Mouse (Mus musculus): ENCODE measurements around the gene Mas1. TPM values are rescaled to one million over a fixed set of nuclear protein-coding genes. Genes with fewer than 3 reads are reported as not detected.

Mas1 gene
- total RNA-seq (2023): not detected

GRCm38 (mm10) chr17:12868043-12868442, at the start of gene Mas1:
Gene Mas1 (minus strand): TSS chr17:12868143.

DNA sequence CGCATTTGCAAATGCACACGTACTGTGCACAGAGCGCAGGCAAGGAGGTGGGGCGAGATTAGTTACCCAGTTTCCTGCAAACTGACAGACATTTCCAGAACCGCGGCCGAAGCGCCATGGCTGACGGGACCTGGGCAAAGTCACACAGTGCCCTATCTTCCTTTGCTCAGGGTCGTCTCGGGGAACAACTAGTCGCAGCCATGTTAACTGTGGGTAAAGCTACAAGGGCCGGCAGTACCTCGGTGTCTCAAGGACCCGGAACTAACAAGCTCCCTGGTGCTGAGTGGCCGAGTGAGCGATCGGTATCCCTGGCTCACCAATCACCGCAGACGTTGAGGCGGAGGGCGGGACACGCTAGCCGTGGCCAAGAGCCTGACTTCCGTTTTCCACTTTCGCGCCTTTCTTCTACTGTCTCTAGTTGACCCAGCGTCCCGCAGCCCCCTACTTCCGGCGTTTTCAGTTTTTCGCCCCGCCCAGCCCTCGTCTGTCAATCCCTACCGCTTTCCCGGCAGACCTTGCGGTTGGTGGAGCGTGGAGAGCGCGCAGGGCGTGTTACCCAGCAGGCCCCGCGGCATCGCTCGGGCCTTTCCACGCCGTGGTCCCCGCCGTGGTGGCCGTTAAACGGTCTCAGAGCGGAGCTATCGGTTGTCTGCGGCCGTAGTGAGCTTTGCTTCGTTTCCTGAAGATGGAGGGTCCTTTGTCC, 48.1 kb upstream of the Mas1 start, which contains the start of gene Mrpl18:
Gene Mrpl18 (minus strand): TSS at position 465 of the 703 bp plus-strand sequence.

DNA sequence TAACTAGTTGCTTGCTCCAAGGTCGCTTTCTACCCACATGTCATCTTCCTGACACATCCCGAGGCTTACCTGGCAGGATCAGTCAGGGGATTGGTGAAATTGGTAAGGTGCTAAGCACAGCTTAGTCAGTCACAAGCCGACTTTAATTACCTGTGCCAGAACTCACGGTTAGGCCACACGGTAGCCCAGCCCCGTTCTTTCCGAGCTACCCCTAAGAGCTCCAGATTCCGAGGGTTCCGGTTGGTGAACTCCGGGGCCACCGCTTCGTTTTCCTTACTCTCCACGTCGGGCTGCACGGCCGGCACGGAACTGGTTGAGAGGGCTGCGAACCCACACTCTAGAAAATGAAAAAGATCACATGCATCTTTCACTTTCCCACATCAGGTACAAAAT, 47.5 kb upstream of the Mas1 start, which contains the start of gene Tcp1:
Gene Tcp1 (plus strand): TSS at position 214 of the 393 bp plus-strand sequence.

GRCm38 (mm10) chr17:12909361-12910280, 41.7 kb upstream of the Mas1 start, which contains the start of gene Pnldc1:
Gene Pnldc1 (minus strand): TSS chr17:12910230.

GRCm38 (mm10) chr17:12875734-12876133, 7.8 kb upstream of the Mas1 start, which contains the start of gene Mrgprh:
Gene Mrgprh (plus strand): TSS chr17:12876034.

Other genes starting within 250 kb of the Mas1 start
- gene Slc22a1, start 192.3 kb downstream of the Mas1 start, total RNA-seq (2023): not detected
- 1 to 10 TPM; 4.3 to 5.1 TPM for gene Igf2r, start 98.5 kb downstream of the Mas1 start, total RNA-seq (2023)
- not detected for gene Mrgprh, start 7.9 kb upstream of the Mas1 start, total RNA-seq (2023)
- 1 to 10 TPM in 1 of 2 experiments, under 1 TPM in 1; 0.94 to 1.2 TPM for gene Pnldc1, start 42.1 kb upstream of the Mas1 start, total RNA-seq (2023)
- gene Tcp1, start 47.6 kb upstream of the Mas1 start, total RNA-seq (2023): 100 to 1,000 TPM; 117 to 128 TPM
- gene Mrpl18, start 48.2 kb upstream of the Mas1 start, total RNA-seq (2023): 10 to 100 TPM; 28.9 to 35.7 TPM
- gene Acat3, start 72.5 kb upstream of the Mas1 start, total RNA-seq (2023): not detected
- 10 to 100 TPM; 11.8 to 13.7 TPM for gene Acat2, start 92.6 kb upstream of the Mas1 start, total RNA-seq (2023)
- gene Wtap, start 126.0 kb upstream of the Mas1 start, total RNA-seq (2023): 10 to 100 TPM; 93.7 to 96.9 TPM
- gene Sod2, start 138.7 kb upstream of the Mas1 start, total RNA-seq (2023): 100 to 1,000 TPM; 142 to 150 TPM
- 10 to 100 TPM in 1 of 2 experiments, 1 to 10 TPM in 1; 9.9 to 11.6 TPM for gene Gpr31b, start 184.2 kb upstream of the Mas1 start, total RNA-seq (2023)
- gene Tcp10b, start 193.0 kb upstream of the Mas1 start, total RNA-seq (2023): not detected